Mouse (Mus musculus) CH12.LX (cell line): ENCODE measurements around the gene Neurog1. TPM values are rescaled to one million over a fixed set of nuclear protein-coding genes. Genes with fewer than 3 reads are reported as not detected.

Experiments used
- DNase-seq: peaks from one replicate; pipeline ENCODE4 v3.0.0-alpha.2; 2013; ENCODE audit errors: extremely low read depth
- H3K27ac ChIP-seq: 2 replicates; pipeline ENCODE4 v1.5.1; 2012; ENCODE audit warnings: low read depth, mild to moderate bottlenecking, control low read depth, moderate library complexity; ENCODE audit not compliant: insufficient read depth
- H3K27me3 ChIP-seq: replicated peaks from 2 replicates; pipeline ENCODE3; 2012; ENCODE audit warnings: inconsistent platforms
- H3K36me3 ChIP-seq, 2 experiments: replicated peaks in 1 of 2; 2 replicates each; pipeline versions ENCODE3 to v1.6.1; 2012; ENCODE audit warnings: inconsistent platforms in 1 of 2, low read length in 1 of 2, mild to moderate bottlenecking in 1 of 2, mixed read lengths in 1 of 2, moderate library complexity in 1 of 2; ENCODE audit not compliant: control insufficient read depth in 1 of 2, insufficient read depth in 1 of 2
- H3K4me1 ChIP-seq, 2 experiments: 2 replicates each; pipeline ENCODE4 v1.6.1; 2012; ENCODE audit warnings: inconsistent platforms in 1 of 2, moderate library complexity in 1 of 2; ENCODE audit not compliant: insufficient read depth in 2 of 2, control insufficient read depth in 1 of 2
- H3K4me2 ChIP-seq: 2 replicates; pipeline ENCODE4 v1.6.1; 2012; ENCODE audit warnings: low read depth, mild to moderate bottlenecking, control low read depth; ENCODE audit not compliant: poor library complexity, insufficient read depth, severe bottlenecking
- H3K4me3 ChIP-seq, 3 experiments: fragments of 150-350 bp in 1 of 3; sonication (generic) in 1 of 3; replicated peaks in 1 of 3; 2 replicates each; pipeline versions ENCODE3 to v1.5.1; 2011 to 2012; ENCODE audit warnings: low read depth in 2 of 3, low read length in 2 of 3, mild to moderate bottlenecking in 2 of 3, moderate library complexity in 2 of 3, control low read depth in 1 of 3, improper control_type of control experiment in 1 of 3, inconsistent platforms in 1 of 3, mixed read lengths in 1 of 3; ENCODE audit not compliant: poor library complexity in 1 of 3
- H3K79me2 ChIP-seq: replicated peaks from 2 replicates; pipeline ENCODE4 v1.6.1; 2012; ENCODE audit warnings: mild to moderate bottlenecking, moderate library complexity; ENCODE audit not compliant: control insufficient read depth, poor library complexity, insufficient read depth, severe bottlenecking; ENCODE audit errors: extremely low read depth
- H3K9ac ChIP-seq: 2 replicates; pipeline ENCODE4 v1.6.1; 2012; ENCODE audit warnings: low read depth, mild to moderate bottlenecking, control low read depth, moderate library complexity; ENCODE audit not compliant: insufficient read depth
- H3K9me3 ChIP-seq: replicated peaks from 2 replicates; pipeline ENCODE3; 2012; ENCODE audit warnings: low read length, inconsistent platforms, mixed read lengths
- ETS1 ChIP-seq: conservative IDR thresholded peaks from 2 replicates; pipeline ENCODE4 v1.6.1; 2012; ENCODE audit warnings: low read depth, mild to moderate bottlenecking, inconsistent platforms, low read length, improper control_type of control experiment, moderate library complexity
- USF2 ChIP-seq: conservative IDR thresholded peaks from 2 replicates; pipeline ENCODE4 v1.6.1; 2011; ENCODE audit warnings: low read depth, low read length, improper control_type of control experiment
- ZKSCAN1 ChIP-seq: IDR thresholded peaks from 2 replicates; pipeline ENCODE4 v1.6.1; 2012; ENCODE audit warnings: low read depth, inconsistent platforms, low read length, improper control_type of control experiment, borderline replicate concordance
- dilution Hi-C: fragments of 300-500 bp; cut with MboI; formaldehyde crosslinking; loops from 2 replicates; pipeline ENCODE4 v1.14.3; 2020; ENCODE audit warnings: low sequenced_read_pairs; ENCODE audit not compliant: extremely low pct_unique_long_range_greater_than_20kb, extremely low pct_ligation_motif_present
- in situ Hi-C: fragments of 300-500 bp; cut with MboI; formaldehyde crosslinking; loops from 3 replicates; pipeline ENCODE4 v1.14.3; 2019; ENCODE audit warnings: low sequenced_read_pairs, low pct_ligation_motif_present, low pct_unique_long_range_greater_than_20kb, mixed read lengths
- polyA plus RNA-seq: library from polyadenylated mRNA; unstranded; fragments of >175 nt; gene quantifications from 2 replicates; pipeline ENCODE4 v1.2.1, GENCODE M21; 2012; ENCODE audit warnings: low read depth; ENCODE audit not compliant: insufficient read length
- total RNA-seq, 2 experiments: library from RNA; depleted of rRNA; stranded (reverse); fragments of 300-350 nt in 1 of 2; fragments of >200 nt in 1 of 2; gene quantifications; 2 replicates each; pipeline ENCODE4 v1.2.3; 2012 to 2014

Gene Neurog1
- total and polyA plus RNA-seq, 3 experiments = not detected

DNA sequence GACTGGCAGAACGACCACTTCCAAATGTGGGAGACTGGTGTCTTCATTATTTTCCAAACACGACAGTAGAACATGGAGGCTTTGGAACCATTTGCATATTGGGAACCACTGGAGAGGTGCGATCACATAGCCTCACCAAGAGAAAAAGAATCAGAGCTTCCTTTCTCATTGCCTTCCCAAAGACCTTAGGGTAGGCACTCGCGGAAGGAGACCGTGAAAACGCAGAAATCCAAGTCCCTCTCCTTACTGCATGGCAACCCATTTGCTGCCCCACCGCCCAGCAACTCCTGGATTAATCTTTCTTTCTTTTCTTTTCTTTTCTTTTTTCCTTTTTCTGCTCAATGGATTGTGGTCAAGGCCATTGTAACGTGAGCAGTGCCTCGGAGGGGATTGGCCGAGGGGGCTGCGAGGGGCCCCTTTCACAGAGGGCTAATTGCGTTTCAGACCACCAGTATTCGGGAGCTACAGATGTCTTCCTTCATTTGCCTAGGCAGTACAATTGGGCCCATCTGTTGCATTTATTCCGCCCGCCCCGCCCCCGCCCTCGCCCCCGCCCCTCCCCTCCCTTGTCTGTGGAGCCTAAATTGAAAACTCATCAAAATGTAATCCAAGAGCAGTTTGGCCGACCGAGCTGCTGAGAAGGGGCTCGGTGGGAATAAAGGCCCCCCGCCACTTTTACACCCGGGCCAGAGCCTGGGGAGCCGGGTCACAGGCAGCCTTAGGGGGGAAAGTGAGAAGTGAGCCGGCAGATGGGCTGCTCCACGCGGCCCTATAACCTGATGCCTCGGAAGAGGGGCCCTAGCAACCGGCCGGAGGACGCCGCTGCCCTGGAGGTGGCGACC, 43.5 kb downstream of the Neurog1 start:
- no peaks in the 10 kb centered on the region for H3K36me3 ChIP-seq
- no peaks in the 10 kb centered on the region for H3K9me3 ChIP-seq
- H3K4me3 ChIP-seq = no peak overlapping the region
- DNase-seq = no peak
- H3K4me1 ChIP-seq = no peaks in the 10 kb centered on the region
- TF ChIP-seq ETS1 (no peak), USF2 (no peak), ZKSCAN1 (no peak)
- H3K4me2 ChIP-seq = no peak overlapping the region
- no peak overlapping the region for H3K27ac ChIP-seq
- dilution Hi-C loops = no loop called here
- in situ Hi-C loops = no loop called here
- no peaks in the 10 kb centered on the region for H3K79me2 ChIP-seq
- H3K9ac ChIP-seq = no peak overlapping the region
- no peaks in the 10 kb centered on the region for H3K27me3 ChIP-seq

Other genes with a start within 250 kb of the Neurog1 start
- gene H2afy, start 115.8 kb downstream of the Neurog1 start, total RNA-seq (2012; rRNA removed) = 158 and 162 TPM in 2 replicates
- 148 TPM in 2 replicates for gene H2afy, start 115.8 kb downstream of the Neurog1 start, total RNA-seq (2014; rRNA removed)
- gene H2afy, start 115.8 kb downstream of the Neurog1 start, polyA plus RNA-seq = 153 and 155 TPM in 2 replicates
- 1.9 and 2.0 TPM in 2 replicates for gene Tifab, start 73.3 kb downstream of the Neurog1 start, total RNA-seq (2012; rRNA removed)
- 3.4 and 4.7 TPM in 2 replicates for gene Tifab, start 73.3 kb downstream of the Neurog1 start, total RNA-seq (2014; rRNA removed)
- gene Tifab, start 73.3 kb downstream of the Neurog1 start, polyA plus RNA-seq = 6.2 and 6.7 TPM in 2 replicates
- gene Cxcl14, start 44.4 kb upstream of the Neurog1 start, total RNA-seq (2012; rRNA removed) = not detected in 2 replicates
- gene Cxcl14, start 44.4 kb upstream of the Neurog1 start, total RNA-seq (2014; rRNA removed) = not detected in 2 replicates
- gene Cxcl14, start 44.4 kb upstream of the Neurog1 start, polyA plus RNA-seq = not detected in 2 replicates
- gene Gm3045, start 174.4 kb upstream of the Neurog1 start, total RNA-seq (2012; rRNA removed) = not detected in 2 replicates
- not detected in 2 replicates for gene Gm3045, start 174.4 kb upstream of the Neurog1 start, total RNA-seq (2014; rRNA removed)
- not detected in 2 replicates for gene Gm3045, start 174.4 kb upstream of the Neurog1 start, polyA plus RNA-seq
- gene Slc25a48, start 186.2 kb upstream of the Neurog1 start, total RNA-seq (2012; rRNA removed) = not detected in 2 replicates
- gene Slc25a48, start 186.2 kb upstream of the Neurog1 start, total RNA-seq (2014; rRNA removed) = not detected in 2 replicates
- not detected in 2 replicates for gene Slc25a48, start 186.2 kb upstream of the Neurog1 start, polyA plus RNA-seq
- not detected in 2 replicates for gene Il9, start 230.1 kb upstream of the Neurog1 start, total RNA-seq (2012; rRNA removed)
- gene Il9, start 230.1 kb upstream of the Neurog1 start, total RNA-seq (2014; rRNA removed) = not detected in 2 replicates
- gene Il9, start 230.1 kb upstream of the Neurog1 start, polyA plus RNA-seq = not detected in 2 replicates